Mouse (Mus musculus) T-helper 1 cell (primary cell): ENCODE measurements around the gene Aqp7.
"Not testable (repeated sequence)": the region's sequence is repeated elsewhere in the genome, so short reads cannot be mapped to it uniquely, and the experiment has no call there.

Experiments used
- in situ Hi-C: fragments of 300-600 bp; cut with MboI, MseI; formaldehyde crosslinking; loops from one replicate; pipeline ENCODE4 v1.15.1; 2025; ENCODE audit warnings: high pct_unique_total_duplicates

Aqp7 gene

DNA sequence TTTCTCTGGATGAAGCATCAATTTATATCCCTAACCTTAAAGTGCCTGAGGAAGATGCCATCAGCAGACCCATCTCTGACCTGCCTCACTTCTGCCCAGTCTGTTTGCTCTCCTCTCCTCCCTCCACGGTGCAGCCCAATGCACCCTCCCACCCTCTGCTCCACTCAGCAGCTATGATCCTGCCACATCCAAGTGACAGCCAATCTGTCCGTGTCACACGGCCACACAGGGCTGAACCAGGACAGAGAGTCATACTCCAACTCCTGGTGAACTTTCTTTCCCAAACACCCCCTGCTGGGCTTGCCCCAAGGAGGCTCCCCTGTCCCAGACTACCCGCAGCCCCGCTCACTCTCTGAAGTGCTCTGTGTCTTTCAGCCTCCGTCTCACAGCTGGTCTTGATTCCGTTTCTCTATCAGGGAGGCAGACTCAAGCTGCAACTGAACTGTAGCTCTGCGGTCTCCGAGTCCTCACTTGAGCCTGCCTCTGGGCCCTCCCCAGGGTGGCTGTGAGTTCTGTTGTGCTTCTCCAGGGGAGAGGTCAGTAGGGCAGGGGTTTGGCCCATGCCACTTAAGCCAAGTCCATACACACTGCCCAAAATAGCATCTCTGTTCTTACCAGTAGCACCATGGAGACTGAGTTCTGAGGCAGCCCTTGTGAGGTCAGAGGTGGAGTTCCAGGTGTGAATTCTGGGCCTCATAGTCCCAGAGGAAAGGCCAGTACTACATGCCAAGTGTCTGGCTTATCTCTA lies at the start of gene Aqp7:
TSS of gene Aqp7 (minus strand) at position 616 of the 748 bp plus-strand sequence.
- in situ Hi-C loops = no loop called here

DNA sequence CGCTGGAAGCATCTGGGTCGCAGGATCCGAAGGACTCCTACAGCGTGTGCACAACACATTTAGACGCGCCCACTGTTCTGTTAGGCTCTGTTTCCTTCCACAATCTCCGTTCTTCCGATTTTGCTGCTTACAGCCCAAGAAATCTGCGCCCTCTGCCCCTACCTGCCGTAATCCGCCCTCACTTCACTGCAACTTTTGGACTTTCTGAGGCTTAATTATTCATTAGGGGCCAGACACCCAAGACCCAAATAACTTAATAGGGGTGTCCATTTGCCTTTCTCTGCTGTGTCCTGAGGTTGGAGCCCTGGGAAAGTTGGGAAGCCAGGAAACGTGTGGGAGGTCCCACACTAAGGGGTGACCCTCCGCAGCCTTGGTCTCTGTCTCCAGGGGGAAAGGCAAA lies 49.4 kb upstream of the Aqp7 start:
- in situ Hi-C loops = no loop called here

DNA sequence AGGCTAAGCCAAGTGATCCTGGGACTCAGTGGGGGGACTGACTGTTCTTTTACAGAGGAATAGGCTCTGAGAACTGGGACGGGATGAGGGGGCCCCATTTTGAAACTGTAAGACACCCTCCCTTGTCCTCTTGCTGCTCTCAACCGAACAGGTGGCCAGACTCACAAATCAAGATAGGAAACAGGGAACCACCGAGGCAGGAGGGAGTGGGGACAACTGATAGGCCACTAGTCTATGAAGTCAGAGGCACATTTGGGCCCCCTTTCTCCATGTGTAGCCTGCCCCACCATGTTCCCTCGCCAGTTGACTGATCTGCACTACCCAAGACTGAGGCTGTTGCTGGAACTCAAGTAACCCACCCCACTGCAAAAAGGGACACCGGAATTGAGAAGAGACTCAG lies 48.9 kb upstream of the Aqp7 start:
- in situ Hi-C loops = no loop called here

DNA sequence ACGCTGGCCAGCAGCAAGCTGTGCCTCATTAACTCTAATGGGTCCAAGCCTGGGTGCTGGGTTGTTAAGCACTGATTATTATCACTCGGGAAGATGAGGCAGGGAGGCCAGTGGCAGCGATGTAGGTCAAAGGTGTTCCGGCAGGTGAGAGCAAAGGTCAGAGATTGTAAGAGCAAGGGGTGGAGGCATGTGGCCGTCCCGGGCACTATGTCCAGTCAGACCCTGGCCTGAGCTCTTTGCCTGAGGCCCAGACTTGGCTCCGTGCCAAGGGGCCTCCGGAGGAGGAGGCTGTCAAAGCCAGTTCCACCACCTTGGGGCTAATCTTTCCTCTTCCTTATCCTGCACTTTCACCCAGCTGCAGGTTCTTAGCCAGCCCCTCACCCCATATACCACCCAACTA lies 48.2 kb upstream of the Aqp7 start:
- in situ Hi-C loops = no loop called here

DNA sequence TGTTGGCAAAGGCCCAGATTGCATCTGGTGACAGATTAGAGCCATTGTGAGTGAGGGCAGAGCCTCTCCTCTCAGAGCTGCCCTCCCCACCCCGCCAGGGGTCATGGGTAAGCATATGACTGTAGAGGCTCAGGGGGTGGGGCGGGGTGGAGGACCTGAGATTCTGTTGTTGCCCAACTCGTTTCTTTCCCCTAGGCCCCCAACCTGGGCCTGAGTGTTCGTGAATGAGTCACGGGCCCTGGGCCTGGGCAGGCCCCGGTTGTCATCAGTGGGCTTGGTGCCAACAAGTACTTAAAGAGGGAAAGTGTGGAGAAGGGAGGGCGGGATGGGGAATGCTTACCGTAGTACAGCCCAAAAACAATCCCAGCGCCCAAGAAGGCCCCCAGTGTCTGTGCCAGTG lies 46.4 kb upstream of the Aqp7 start:
- in situ Hi-C loops = no loop called here

DNA sequence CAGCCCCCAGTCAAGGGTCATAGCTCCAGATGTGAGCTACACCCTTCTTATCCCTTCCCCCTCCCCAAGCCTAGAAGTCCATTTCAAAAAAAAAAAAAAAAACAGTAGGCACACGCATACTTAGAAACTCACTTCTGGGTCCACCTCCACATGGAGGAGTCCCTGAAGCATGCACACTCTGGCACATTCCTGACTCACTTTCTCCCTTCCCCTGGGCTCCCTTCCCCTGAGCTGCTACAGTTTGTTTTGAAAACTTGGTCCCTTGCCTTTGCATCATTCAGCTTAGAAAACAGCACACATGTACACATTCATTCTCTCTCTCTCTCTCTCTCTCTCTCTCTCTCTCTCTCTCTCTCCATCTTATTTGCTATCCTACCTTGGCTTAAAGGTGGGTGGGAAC lies 45.0 kb upstream of the Aqp7 start:
- in situ Hi-C loops = no loop called here

DNA sequence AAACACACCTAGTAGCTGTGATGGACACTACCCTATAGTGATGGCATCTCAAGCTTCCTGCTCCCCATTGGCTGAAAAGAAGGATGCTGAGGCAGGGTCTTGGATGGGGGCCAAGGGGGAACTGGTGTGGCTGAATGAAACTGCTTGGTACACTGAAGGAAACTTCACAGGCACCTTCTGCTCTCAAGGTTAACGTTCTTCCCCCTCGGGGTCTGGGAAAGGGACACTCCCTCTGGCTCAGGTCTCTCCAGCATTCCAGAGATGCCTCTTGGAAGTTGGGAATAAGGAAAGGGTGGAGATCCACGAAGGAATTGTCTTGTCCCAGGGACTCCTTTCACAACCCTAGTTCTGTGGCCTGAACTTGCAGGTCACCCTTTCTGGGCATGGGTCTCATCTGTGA lies 43.5 kb upstream of the Aqp7 start:
- in situ Hi-C loops = no loop called here

DNA sequence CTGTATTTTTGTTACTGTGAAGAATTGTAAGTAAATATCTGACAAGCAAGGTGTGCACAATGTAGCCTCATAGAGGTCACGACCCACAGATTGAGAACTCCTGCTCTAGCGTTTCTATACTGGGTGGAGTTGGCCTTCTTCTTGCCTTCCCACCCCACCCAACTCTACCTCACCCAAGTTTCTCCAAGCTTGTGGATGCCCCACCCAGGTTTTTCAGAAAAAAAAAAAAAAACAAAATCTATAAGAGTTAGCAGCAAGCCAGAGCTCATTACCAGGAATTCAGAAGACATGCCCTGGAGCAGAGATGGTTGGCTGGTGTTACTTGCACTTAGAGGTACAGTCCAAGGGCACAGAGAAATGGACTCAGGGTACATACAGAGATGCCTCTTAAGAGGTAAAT lies 41.8 kb upstream of the Aqp7 start:
- in situ Hi-C loops = no loop called here

DNA sequence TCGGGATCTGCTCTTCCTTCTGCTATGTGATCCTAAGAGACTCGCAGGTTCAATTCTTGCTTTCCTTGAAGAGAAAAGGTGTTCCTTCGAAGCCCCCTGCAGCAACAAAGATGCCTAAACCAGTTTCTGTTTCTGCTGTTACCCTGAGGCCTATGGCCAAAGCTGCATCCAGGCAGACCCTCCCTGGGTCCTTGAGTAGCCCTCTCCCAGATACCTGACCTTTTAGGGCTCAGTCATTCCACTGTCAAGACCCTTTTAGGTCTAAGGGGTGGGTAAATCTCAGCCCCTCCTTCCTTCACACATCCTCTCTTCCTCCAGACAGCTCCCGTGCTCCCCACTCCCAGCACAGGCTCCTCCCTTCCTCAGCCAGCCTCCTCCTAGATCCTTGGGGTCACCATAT lies 41.2 kb upstream of the Aqp7 start:
- in situ Hi-C loops = no loop called here

DNA sequence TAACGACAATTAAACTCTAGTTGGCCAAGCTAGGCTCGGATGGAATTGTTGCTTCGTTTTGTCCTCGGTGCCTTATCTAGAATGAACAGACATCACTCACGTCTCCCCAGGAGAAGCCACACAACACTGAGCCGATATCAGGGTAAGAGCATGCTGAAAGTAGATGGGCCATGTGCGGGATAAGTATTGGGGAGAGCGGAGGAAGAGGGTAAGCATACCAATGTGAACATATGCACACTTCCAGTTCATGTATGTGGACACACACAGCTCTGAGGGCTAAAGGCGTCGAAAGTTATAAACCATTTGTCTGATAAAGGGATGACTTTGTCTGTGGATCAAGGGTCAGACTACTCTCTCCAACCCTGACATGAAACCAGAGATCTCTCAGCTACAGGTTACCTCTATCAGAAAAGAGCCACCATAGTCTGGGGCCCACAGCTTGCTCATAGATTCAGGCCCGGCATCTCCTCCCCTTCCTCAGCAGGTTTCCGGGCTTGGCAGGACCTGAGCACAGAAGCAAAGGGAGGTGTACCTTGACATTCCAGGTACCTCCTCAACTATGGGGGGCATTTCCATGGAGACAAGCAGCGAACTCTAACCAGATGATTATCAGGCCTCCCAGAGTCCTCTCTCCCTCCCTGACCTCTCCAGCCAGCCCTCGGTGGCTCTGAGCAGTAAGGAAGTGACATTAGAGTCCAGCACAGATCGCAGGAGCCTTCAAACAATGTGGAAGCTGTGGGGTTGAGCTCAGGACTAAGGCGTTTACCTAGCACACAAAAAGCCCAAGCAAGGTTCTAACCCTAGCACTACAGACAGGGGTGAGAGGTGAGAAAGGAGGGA lies 39.7 kb upstream of the Aqp7 start:
- in situ Hi-C loops = no loop called here

DNA sequence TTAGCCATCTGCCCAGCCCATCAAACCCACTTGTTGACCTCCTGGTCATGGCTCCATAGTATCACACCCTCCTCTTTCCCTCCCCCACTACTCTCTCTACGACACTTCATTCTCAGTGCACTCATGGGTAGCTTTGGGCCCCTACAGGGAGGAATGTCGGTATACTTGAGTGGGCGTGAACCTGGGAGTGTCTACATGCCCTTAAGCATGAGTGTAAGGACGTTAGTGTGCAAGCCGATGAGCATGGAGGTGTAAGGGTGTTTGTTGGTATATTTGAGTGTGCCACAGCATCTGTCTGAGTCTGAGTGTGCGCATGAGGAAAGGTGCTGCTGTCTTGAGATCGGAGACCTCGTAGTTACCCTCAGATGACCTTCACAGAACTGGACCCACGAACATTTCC lies 39.0 kb upstream of the Aqp7 start:
- in situ Hi-C loops = no loop called here

DNA sequence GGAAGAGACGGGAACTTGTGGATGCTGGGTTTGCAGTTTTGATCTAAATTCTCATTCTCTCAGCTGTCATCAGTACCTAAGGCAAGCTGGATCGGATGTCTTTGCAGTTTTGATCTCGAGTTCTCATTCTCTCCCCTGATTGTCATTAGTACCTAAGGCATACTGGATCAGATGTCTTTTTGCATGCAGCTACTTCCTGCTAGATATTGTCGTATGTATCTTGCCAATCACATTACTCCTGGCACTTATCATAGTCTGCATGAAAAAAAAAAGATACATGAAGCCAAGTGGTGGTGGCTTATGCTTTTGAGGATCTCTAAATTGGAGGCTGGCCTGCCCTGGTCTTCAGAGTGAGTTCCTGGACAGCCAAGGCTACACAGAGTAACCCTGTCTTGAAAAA lies 36.9 kb upstream of the Aqp7 start:
- in situ Hi-C loops = no loop called here

DNA sequence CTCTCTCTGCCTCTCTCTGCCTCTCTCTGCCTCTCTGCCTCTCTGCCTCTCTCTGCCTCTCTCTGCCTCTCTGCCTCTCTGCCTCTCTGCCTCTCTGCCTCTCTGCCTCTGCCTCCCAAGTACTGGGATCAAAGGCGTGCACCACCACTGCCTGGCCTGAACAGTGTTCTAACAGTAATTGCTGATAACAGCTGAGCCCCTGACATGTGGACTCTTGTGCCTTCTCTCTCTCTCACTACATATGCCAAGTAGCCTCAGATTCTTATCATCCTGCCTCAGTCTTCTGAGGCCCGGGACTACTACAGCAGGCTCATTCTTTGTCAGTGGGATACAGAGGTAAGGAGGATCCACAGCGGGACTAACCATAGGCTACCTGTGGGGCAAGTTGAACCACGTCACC lies 34.9 kb upstream of the Aqp7 start:
- in situ Hi-C loops = not testable (repeated sequence)

DNA sequence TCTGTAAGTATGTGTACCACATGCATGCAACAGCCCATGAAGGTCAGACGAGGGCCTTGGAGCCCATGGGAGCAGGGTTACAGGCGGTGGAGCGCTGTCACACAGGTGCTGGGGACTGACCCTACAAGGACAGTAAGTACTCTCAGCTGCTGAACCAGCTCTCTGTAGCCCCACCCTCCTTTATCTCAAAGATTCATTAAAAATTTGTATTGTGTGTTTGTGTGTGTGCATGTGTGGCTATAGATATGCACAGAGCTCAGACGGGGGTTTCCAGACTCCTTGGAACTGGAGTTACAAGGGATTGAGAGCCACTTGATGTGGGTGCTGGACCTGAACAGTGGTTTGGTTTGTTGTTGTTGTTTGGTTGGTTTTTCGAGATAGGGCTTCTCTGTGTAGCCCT lies 33.8 kb upstream of the Aqp7 start:
- in situ Hi-C loops = no loop called here

DNA sequence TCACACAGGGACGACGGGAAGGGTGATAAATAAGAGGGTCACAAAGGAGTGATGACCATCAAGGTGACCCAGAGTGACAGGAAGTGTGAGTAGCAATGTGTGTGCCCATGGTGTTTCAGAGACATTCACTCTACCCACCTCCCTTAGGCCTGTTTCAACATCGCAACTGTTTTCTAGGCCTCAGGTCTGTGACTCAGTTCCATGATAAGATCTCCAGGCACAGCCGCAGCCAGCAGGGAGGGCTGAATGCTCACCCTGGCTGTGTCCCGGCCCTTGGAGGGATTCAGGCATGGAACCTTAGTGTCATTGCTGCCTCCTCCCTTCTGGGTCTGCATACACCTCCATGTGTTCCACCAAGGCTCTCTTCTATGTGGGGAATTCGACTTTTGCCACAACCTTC lies 30.8 kb upstream of the Aqp7 start:
- in situ Hi-C loops = no loop called here

DNA sequence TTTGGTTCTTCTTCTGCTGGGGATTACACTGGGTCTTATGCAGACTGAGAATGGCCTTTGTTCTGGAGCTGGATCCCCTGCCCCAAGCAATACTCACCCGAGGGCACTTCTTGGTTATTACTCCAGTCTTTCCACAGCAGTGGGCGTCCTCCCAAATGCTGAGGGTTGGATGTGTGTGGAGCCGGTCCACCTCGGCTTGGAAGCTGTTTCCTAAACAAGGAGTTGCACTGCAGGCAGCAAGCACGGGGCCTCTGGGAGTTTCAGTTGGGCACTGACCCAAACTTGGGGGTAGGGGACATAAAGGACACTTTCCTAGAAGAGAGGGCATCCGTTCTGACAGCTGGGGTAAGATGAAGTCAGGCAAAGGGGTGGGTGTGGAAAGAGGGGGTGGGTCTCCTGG lies 26.5 kb upstream of the Aqp7 start:
- in situ Hi-C loops = no loop called here

DNA sequence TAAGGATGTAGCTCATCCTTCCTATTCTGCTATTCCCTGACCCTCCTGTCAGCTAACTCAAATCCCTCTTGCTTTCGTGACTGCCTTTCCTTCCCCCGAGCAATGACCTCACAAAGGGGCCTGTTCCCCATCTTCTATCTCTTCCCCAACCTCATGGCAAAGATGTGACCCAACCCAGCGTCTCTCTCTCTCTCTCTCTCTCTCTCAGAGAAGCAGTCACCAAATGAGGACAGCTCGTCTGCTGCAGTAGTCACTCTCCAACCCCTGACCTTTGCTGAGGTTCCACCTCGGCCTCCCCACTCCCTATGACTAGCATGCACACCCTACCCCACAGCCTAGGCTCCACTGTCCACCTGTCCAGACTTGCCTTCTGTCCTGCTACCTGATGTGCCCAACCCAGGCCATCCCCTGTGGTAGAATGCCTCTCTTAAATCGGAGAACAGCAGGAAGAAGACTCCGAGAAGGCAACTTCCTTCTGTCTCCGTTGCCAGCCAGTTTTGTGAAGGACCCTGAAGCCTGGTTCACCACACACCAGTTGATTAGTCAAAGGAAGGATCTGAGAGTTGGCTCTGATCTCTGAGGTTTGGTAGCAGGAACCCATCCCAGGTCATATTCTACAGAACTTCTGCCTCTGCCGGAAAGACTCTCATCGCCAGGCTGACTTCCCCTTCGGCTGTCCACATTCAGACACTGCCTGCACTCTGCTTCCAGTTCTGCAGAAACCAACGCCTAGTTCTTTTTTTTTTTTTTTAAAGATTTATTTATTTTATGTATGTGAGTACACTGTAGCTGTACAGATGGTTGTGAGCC lies 25.3 kb upstream of the Aqp7 start:
- in situ Hi-C loops = no loop called here

DNA sequence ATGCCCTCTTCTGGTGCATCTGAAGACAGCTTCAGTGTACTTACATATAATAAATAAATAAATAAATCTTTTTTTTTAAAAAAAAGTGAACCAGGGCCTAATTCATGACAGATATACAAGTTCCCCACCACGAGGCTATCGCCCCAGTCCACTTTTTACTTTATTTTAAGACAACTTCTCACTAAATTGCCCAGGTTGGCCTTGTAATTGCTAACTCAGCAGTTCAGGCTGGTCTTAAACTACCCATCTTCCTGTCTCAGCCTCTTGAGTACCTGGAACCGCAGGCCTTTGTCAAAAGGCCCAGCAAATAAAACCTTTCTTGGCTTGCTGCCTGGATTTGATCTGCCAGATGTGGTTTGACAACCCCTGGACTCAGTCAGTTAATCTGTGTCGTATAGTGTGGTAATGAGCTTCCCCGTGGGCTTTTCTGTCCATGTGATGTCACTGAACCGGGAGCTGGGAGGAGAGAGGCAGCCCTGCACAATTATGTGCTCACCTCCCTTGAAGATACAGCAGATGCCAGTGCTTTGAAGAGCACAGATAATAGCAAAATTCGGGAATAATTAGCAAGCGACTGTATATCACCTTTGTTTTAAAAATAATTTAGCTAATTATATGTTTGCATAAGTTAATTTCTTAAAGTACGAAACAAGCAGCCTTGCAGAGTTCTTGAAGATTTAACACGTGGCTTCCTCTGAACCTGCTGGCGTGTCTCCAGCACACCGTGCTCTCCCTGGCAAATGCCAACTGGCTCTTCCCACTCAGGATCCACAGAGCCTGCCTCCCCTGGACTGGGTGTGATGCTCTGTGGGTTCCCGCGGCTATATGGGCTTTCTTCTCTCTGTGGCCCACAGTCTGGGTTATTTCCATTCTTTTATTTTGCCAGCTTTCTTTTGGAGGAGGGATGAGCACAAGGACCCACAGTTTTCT lies 23.8 kb upstream of the Aqp7 start:
- in situ Hi-C loops = no loop called here

DNA sequence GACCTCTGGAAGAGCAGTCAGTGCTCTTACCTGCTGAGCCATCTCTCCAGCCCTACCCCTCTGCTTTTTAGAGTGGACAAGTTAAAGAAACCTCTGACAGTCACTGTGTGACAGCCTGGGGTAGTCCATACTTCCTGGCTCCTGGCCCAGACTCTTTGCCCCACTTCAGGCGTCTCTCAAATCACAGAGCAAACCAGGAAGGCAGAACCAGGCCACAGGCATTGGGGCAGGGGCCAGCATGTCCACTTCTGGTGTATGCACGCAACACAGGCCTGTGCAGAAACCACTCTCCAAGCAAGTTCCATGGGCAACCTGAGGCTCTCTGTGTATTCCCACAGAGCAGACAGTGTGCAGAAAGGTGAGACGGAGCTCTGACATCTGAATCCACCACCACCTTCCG lies 17.3 kb upstream of the Aqp7 start:
- in situ Hi-C loops = no loop called here

DNA sequence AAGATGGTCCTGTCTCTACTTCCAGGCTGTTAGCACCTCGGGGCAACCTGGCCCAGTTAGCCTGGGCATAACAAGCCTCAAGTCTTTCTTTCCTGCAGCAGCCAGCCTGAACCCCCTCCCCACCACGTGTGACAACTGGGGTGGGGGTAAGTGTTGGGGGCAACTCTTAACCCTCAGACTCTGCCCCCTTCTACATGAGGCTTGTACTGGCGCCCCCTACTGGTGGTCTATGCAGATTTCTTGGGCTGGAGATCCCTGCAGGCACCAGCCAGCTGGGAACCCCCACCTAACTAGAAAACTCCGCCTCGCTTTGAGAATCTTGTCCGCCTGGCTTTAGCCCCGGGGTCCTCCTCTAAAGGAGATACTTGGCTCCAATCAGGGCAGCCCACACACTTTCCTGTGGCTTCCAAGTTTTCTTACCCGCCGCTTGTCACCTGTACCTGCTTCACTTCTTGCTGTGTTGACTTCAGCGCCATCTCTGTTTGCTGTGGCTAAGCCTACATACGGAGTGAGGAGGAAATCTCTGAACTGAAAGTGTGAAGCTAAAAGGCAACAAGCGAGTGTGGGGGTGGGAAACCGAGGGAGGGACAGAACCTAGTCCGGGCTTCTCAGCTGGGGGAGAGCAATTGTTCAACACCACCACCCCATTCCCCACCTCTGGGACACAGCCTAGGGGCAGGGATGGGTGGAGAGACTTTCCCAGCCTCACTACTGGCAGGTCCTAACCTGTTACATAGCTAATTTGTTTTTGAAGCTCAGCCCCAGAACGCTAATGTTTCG lies 16.1 kb upstream of the Aqp7 start:
- in situ Hi-C loops = no loop called here

DNA sequence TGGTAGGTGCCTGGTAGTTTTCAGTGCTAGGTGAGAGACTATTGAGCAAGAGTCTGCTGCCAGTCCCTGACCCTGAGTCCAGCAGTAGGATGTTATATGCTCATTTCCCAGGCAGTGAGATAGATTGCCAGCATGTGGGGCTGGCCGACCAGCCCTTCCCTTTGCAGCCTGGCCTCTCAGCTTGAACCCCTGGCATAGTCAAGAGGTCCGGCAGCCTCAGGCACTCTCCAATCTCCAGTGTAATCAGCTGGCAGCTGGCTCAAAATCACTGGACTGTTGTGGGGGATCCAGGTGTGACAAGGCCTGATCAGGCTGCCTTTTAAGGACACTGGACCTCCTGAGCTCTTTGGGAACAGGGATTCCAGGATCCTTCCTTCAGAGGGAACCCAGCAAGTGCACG lies 15.4 kb upstream of the Aqp7 start:
- in situ Hi-C loops = no loop called here
